Mouse (Mus musculus) stomach, postnatal 0 days (tissue): ENCODE measurements at regions not wholly inside any gene's neighbourhood (a gene's known extent, or its start where the extent isn't known, plus 50 kb on each side); places are given as distances from the start of the nearest gene placed in this dataset.

Experiments
- CTCF ChIP-seq: IDR thresholded peaks from 2 replicates; pipeline ENCODE4 v1.5.1; 2016; ENCODE audit warnings: antibody characterized with exemption, low read depth, mild to moderate bottlenecking, moderate library complexity
- EP300 ChIP-seq: optimal IDR thresholded peaks from 2 replicates; pipeline ENCODE3; 2016; ENCODE audit warnings: antibody characterized with exemption

- TF ChIP-seq CTCF, result no peak
- TF ChIP-seq EP300, result no peak
These were observed 506.9 kb downstream of the Tbc1d22a start for GRCm38 (mm10) chr15:86721131-86721530.
